Mouse (Mus musculus) heart, embryonic 14.5 days (tissue): ENCODE data around the gene Rasgrp2. TPM values are rescaled to one million over a fixed set of nuclear protein-coding genes. Genes with fewer than 3 reads are reported as not detected.

Experiments
- ATAC-seq: fragments of 200-750 bp; cut with Nextera tagmentation; 2 replicates; pipeline ENCODE4 v1.8.0; 2017; ENCODE audit warnings: low read depth, moderate TSS enrichment; ENCODE audit not compliant: insufficient number of reproducible peaks, insufficient read depth, low FRiP score
- H3K27ac ChIP-seq, 2 experiments: fragments of 200-500 bp in 1 of 2; fragments of 300-500 bp in 1 of 2; sonication (generic) in 1 of 2; replicated peaks in 1 of 2; 2 replicates each; pipeline ENCODE4 v1.5.1; 2012 to 2014; ENCODE audit warnings: low read depth in 2 of 2, low read length in 2 of 2, control low read depth in 1 of 2, mild to moderate bottlenecking in 1 of 2, mixed read lengths in 1 of 2; ENCODE audit not compliant: control insufficient read depth in 1 of 2, insufficient read depth in 1 of 2
- H3K27me3 ChIP-seq: fragments of 300-500 bp; sonication (generic); 2 replicates; pipeline ENCODE4 v1.6.1; 2014; ENCODE audit warnings: mild to moderate bottlenecking, low read length, control low read depth; ENCODE audit not compliant: control insufficient read depth, insufficient read depth
- H3K36me3 ChIP-seq: fragments of 300-500 bp; sonication (generic); 2 replicates; pipeline ENCODE4 v1.6.1; 2014; ENCODE audit warnings: mild to moderate bottlenecking, control low read depth, low read length, mixed read lengths; ENCODE audit not compliant: control insufficient read depth, insufficient read depth
- H3K4me1 ChIP-seq, 2 experiments: fragments of 200-500 bp in 1 of 2; fragments of 300-500 bp in 1 of 2; sonication (generic) in 1 of 2; 2 replicates each; pipeline ENCODE4 v1.6.1; 2012 to 2014; ENCODE audit warnings: low read length in 2 of 2, control low read depth in 1 of 2, mixed read lengths in 1 of 2; ENCODE audit not compliant: control insufficient read depth in 2 of 2, insufficient read depth in 2 of 2
- H3K4me2 ChIP-seq: fragments of 300-500 bp; sonication (generic); 2 replicates; pipeline ENCODE4 v1.6.1; 2014; ENCODE audit warnings: mild to moderate bottlenecking, low read length
- H3K4me3 ChIP-seq, 2 experiments: fragments of 200-500 bp in 1 of 2; fragments of 300-500 bp in 1 of 2; sonication (generic) in 1 of 2; 2 replicates each; pipeline ENCODE4 v1.5.1; 2012 to 2014; ENCODE audit warnings: low read length in 2 of 2, mild to moderate bottlenecking in 2 of 2, control low read depth in 1 of 2, low read depth in 1 of 2, moderate library complexity in 1 of 2; ENCODE audit not compliant: control insufficient read depth in 1 of 2, insufficient read depth in 1 of 2
- H3K9ac ChIP-seq: fragments of 300-500 bp; sonication (generic); 2 replicates; pipeline ENCODE4 v1.6.1; 2014; ENCODE audit warnings: mild to moderate bottlenecking, low read length
- H3K9me3 ChIP-seq: fragments of 300-500 bp; sonication (generic); 2 replicates; pipeline ENCODE4 v1.6.1; 2016; ENCODE audit warnings: low read length, control low read depth; ENCODE audit not compliant: control insufficient read depth
- WGBS: fragments of 180-500 bp; shearing (Covaris S2); extraction: QIAGEN DNeasy Blood & Tissue Kit; methylation state at CpG from one replicate; pipeline ENCODE4 v1.1.7; 2014; 5-methylcytosine and 5-hydroxymethylcytosine counted together
- polyA plus RNA-seq: library from polyadenylated mRNA; unstranded; fragments of >200 nt; fragmentation: Nextera tagmentation; extraction: Ambion mirVana; gene quantifications from 2 replicates; pipeline ENCODE4 v1.2.1, GENCODE M21; 2014

The Rasgrp2 gene
- polyA plus RNA-seq, 1 experiment from 2014 or later, result 44.8 TPM

DNA sequence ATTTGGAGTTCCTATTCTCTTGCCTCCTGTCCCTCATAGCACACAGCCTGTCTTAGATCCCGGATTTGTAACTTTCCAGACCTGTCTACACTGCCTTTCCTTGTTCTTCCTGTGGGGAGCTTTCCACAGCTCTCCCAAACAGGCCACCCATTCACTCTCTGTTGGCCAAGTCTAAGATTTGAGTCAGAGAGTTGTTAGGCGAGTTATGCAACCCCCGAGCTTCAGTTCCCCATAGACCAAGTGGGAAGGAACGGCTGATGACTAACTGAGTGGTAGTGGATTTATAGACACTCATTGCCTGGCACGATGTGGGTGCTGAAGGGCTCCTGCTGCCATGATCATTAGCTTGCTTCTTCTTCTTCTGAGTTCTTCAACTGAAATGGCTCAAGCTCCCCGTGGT is 60.4 kb downstream of the Rasgrp2 start:
- H3K9ac ChIP-seq, result no peak overlapping the region
- no peaks in the 10 kb centered on the region for H3K36me3 ChIP-seq
- no peak for ATAC-seq
- no peak overlapping the region for H3K4me2 ChIP-seq
- peaks cover under 1 to 5% of the 10 kb centered on the region in 2 experiments; a peak in 2 of 4 replicates for H3K4me1 ChIP-seq
- H3K9me3 ChIP-seq, result no peaks in the 10 kb centered on the region
- H3K4me3 ChIP-seq, result no peak overlapping the region
- 74% methylated on average over 6 of the region's 6 CpGs for WGBS
- H3K27me3 ChIP-seq, result peaks cover 11% of the 10 kb centered on the region; the same call in 1 of the 2 replicates
- no peak overlapping the region for H3K27ac ChIP-seq

DNA sequence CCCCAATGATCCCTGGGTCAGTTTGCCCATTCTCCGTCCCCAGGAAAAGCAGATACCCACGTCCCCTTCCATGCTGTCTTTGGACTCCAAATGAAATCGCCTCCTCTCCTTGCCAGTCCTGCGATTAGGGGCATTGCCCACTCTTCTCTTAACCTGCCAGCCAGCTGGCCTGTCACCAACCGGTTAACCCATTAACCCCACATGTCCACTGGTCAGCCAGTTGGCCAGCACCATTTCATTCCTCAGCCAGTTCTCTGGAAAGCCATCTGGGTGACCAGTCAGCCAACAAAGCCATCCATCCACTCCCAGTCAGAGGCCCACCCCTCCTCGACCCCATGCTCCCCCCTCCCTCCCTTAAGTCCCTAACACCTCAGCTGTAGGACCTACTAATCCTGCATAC is 63.7 kb downstream of the Rasgrp2 start:
- Histone ChIP-seq H3K9ac (no peak overlapping the region), H3K4me3 (no peak overlapping the region), H3K36me3 (no peaks in the 10 kb centered on the region), H3K27ac (no peak overlapping the region), H3K27me3 (peaks cover 4% of the 10 kb centered on the region), H3K4me2 (no peak overlapping the region), H3K9me3 (no peaks in the 10 kb centered on the region), H3K4me1 (peaks cover 4 to 5% of the 10 kb centered on the region in 2 experiments; a peak in 2 of 4 replicates)
- no peak for ATAC-seq
- 36% methylated on average over 6 of the region's 6 CpGs for WGBS

GRCm38 (mm10) chr19:6464306-6465071 is 65.3 kb downstream of the Rasgrp2 start:
- H3K9me3 ChIP-seq, result no peaks in the 10 kb centered on the region
- no peaks in the 10 kb centered on the region for H3K36me3 ChIP-seq
- peaks cover 4% of the 10 kb centered on the region for H3K27me3 ChIP-seq
- WGBS, result 47% methylated on average over 10 of the region's 10 CpGs
- 0 out of 2 replicates have a peak, but pooled peaks have one; percentile 20 for ATAC-seq
- no peak overlapping the region for H3K4me3 ChIP-seq
- H3K9ac ChIP-seq, result no peak overlapping the region
- H3K4me1 ChIP-seq, result peaks cover 4 to 5% of the 10 kb centered on the region in 2 experiments; a peak in 2 of 4 replicates
- H3K27ac ChIP-seq, result no peak overlapping the region
- no peak overlapping the region for H3K4me2 ChIP-seq

Other genes starting within 250 kb of the Rasgrp2 start
- gene Majin, start 215.0 kb upstream of the Rasgrp2 start, polyA plus RNA-seq, result not detected in 2 replicates
- gene Gpha2, start 173.0 kb upstream of the Rasgrp2 start, polyA plus RNA-seq, result 0.36 TPM in 1 of 2 replicates, not detected in the other
- gene Ppp2r5b, start 163.5 kb upstream of the Rasgrp2 start, polyA plus RNA-seq, result 20.7 and 26.0 TPM in 2 replicates
- gene Atg2a, start 157.7 kb upstream of the Rasgrp2 start, polyA plus RNA-seq, result 7.1 and 7.8 TPM in 2 replicates
- 51.7 and 60.0 TPM in 2 replicates for gene Ehd1, start 122.6 kb upstream of the Rasgrp2 start, polyA plus RNA-seq
- 0.43 and 0.78 TPM in 2 replicates for gene Cdc42bpg, start 92.9 kb upstream of the Rasgrp2 start, polyA plus RNA-seq
- 23.3 and 24.1 TPM in 2 replicates for gene Men1, start 64.4 kb upstream of the Rasgrp2 start, polyA plus RNA-seq
- gene Map4k2, start 58.2 kb upstream of the Rasgrp2 start, polyA plus RNA-seq, result 9.0 and 13.0 TPM in 2 replicates
- 86.9 and 93.1 TPM in 2 replicates for gene Sf1, start 35.6 kb upstream of the Rasgrp2 start, polyA plus RNA-seq
- 225 and 226 TPM in 2 replicates for gene Pygm, start 14.9 kb upstream of the Rasgrp2 start, polyA plus RNA-seq
- gene Nrxn2, start 19.4 kb downstream of the Rasgrp2 start, polyA plus RNA-seq, result 0.12 and 0.66 TPM in 2 replicates
- gene Slc22a12, start 143.7 kb downstream of the Rasgrp2 start, polyA plus RNA-seq, result not detected in 2 replicates